Mouse (Mus musculus) cortical plate, adult 2 months (tissue): Measurements from ENCODE around the gene Neb.

Source experiments
- CTCF ChIP-seq: fragments of 200-500 bp; IDR thresholded peaks from 2 replicates; pipeline ENCODE4 v1.5.1; 2011; ENCODE audit warnings: mild to moderate bottlenecking, control low read depth, low read length; ENCODE audit not compliant: insufficient read depth; ENCODE audit errors: extremely low read depth
- POLR2A ChIP-seq: fragments of 200-500 bp; IDR thresholded peaks from 2 replicates; pipeline ENCODE4 v1.6.1; 2011; ENCODE audit warnings: mild to moderate bottlenecking, low read length, control low read depth; ENCODE audit not compliant: insufficient read depth; ENCODE audit errors: extremely low read depth

- TF ChIP-seq CTCF (no peak), POLR2A (no peak)
Measured at GRCm38 (mm10) chr2:52378848-52379261, 581 bp upstream of the Neb start.
